Mouse (Mus musculus) E14TG2a.4 (cell line): ENCODE data around the gene Hdhd5.

Experiments used
- CTCF ChIP-seq: conservative IDR thresholded peaks from 2 replicates; pipeline ENCODE4 v1.5.1; 2014; ENCODE audit warnings: low read length
- NANOG ChIP-seq: IDR thresholded peaks from 2 replicates; pipeline ENCODE4 v1.6.1; 2014; ENCODE audit warnings: borderline replicate concordance, low read length, mixed read lengths

- TF ChIP-seq CTCF (no peak), NANOG (no peak)
Measured at GRCm38 (mm10) chr6:120555983-120556567, 25.0 kb upstream of the Hdhd5 start.
